Mouse (Mus musculus) bone marrow, adult 2 months (tissue): Measurements from ENCODE around the gene Gm9639.
"Not testable (repeated sequence)": the region's sequence is repeated elsewhere in the genome, so short reads cannot be mapped to it uniquely, and the experiment has no call there.

Experiments used
- CTCF ChIP-seq: fragments of 200-500 bp; IDR thresholded peaks from 2 replicates; pipeline ENCODE4 v1.5.1; 2011; ENCODE audit warnings: low read length, control low read depth; ENCODE audit not compliant: control insufficient read depth, insufficient read depth
- POLR2A ChIP-seq: fragments of 200-500 bp; IDR thresholded peaks from 2 replicates; pipeline ENCODE4 v1.6.1; 2011; ENCODE audit warnings: low read depth, mild to moderate bottlenecking, control low read depth, low read length, borderline replicate concordance; ENCODE audit not compliant: control insufficient read depth

DNA sequence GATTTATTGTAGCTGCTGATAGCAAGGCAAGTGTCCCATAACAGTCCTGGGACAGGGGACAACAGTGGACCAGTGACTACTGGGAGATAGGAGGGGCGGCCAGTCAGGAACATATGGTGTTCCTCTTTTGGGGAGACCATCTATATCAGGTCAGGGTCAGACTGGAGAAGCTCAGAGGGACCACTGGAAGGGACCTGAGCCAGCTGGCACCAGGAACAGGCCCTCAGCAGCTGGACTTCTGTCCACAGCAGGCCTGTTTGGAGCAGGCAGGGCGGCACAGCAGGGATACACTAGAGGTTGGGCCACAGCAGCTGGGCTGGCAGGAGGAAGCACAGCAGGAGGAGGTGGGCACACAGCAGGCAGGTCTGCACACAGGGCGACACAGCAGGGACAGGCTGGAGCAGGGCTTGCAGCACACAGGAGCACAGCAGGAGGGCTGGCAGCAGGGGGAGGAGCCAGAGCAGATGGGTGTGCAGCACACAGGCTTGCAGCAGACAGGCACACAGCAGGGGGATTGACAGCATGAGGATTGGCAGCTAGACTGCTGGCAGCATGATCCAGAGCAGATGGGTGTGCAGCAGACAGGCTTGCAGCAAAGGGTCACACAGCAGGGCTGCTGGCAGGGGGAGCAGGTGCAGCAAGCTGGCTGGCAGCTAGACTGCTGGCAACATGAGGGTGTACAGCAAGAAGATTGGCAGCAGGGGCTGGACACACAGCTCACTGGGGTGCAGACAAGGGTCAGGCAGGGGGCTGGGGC, 3.5 kb upstream of the Gm9639 start:
- not testable (repeated sequence) for TF ChIP-seq CTCF, POLR2A
